Comparison of ENCODE assay signal across 14 mouse cellular contexts in genomic region chr5:25165102-25165788, GRCm38 (mm10). TPM values are rescaled to one million over a fixed set of nuclear protein-coding genes. Genes with fewer than 3 reads are reported as not detected.
DNase-seq lines count a peak whose midpoint lies in the region; ATAC-seq and TF ChIP-seq lines count a peak whose summit lies in the region.
"Had no signal": no experiment of that assay in that cellular context is flagged by ENCODE, and none has a peak within 500 bp of the region (broad histone marks: within the 10 kb centered on the region; RNA-seq: fewer than 3 reads in every experiment).

No protein-coding gene starts in this region.

- H3K9me3 ChIP-seq in intestine, postnatal 0 days (ENCODE audit: control insufficient read depth) = no peaks in the 10 kb centered on the region
- no peaks in the 10 kb centered on the region for H3K9me3 ChIP-seq in intestine, embryonic 16.5 days (ENCODE audit: control insufficient read depth, low read length)
- no peaks in the 10 kb centered on the region for H3K9me3 ChIP-seq in lung, embryonic 14.5 days (ENCODE audit: low read depth, low read length)
- H3K9me3 ChIP-seq: limb, embryonic 12.5 days had no signal

- no peaks in the 10 kb centered on the region for H3K36me3 ChIP-seq in intestine, postnatal 0 days (ENCODE audit: control insufficient read depth, insufficient read depth)
- no peaks in the 10 kb centered on the region for H3K36me3 ChIP-seq in intestine, embryonic 16.5 days (ENCODE audit: control insufficient read depth, insufficient read depth, low read length)
- no peaks in the 10 kb centered on the region for H3K36me3 ChIP-seq in lung, embryonic 14.5 days (ENCODE audit: insufficient read depth)
- H3K36me3 ChIP-seq: limb, embryonic 12.5 days had no signal

- no peak overlapping the region for H3K9ac ChIP-seq in intestine, postnatal 0 days (ENCODE audit: low read depth, low read length)
- no peak overlapping the region for H3K9ac ChIP-seq in intestine, embryonic 16.5 days (ENCODE audit: low read depth, low read length)
- H3K9ac ChIP-seq in lung, embryonic 14.5 days = no peak overlapping the region
- H3K9ac ChIP-seq: limb, embryonic 12.5 days had no signal

- H3K4me1 ChIP-seq in intestine, postnatal 0 days (replicated peaks; ENCODE audit: control insufficient read depth, insufficient read depth, low read length) = no peaks in the 10 kb centered on the region
- H3K4me1 ChIP-seq in intestine, embryonic 16.5 days (ENCODE audit: control insufficient read depth, insufficient read depth, low read length) = no peaks in the 10 kb centered on the region
- no peaks in the 10 kb centered on the region for H3K4me1 ChIP-seq in lung, embryonic 14.5 days (ENCODE audit: insufficient read depth)
- H3K4me1 ChIP-seq: limb, embryonic 12.5 days had no signal

- H3K4me2 ChIP-seq in intestine, postnatal 0 days (replicated peaks; ENCODE audit: low read depth) = no peak overlapping the region
- no peak overlapping the region for H3K4me2 ChIP-seq in intestine, embryonic 16.5 days (ENCODE audit: low read depth, low read length)
- H3K4me2 ChIP-seq in lung, embryonic 14.5 days = no peak overlapping the region
- H3K4me2 ChIP-seq: limb, embryonic 12.5 days had no signal

- no peak overlapping the region for H3K4me3 ChIP-seq in intestine, postnatal 0 days (ENCODE audit: low read depth, low read length)
- no peak overlapping the region for H3K4me3 ChIP-seq in intestine, embryonic 16.5 days (ENCODE audit: low read length)
- no peak overlapping the region for H3K4me3 ChIP-seq in lung, embryonic 14.5 days (ENCODE audit: low read depth, low read length)
- H3K4me3 ChIP-seq: limb, embryonic 12.5 days had no signal

- WGBS in intestine, postnatal 0 days = 80% methylated on average over 4 of the region's 4 CpGs
- WGBS in intestine, embryonic 16.5 days = 74% methylated on average over 4 of the region's 4 CpGs
- WGBS in lung, embryonic 14.5 days = 75% methylated on average over 4 of the region's 4 CpGs

- TF ChIP-seq CTCF in intestine, postnatal 0 days (IDR thresholded peaks at IDR 0.05; ENCODE audit: low read depth) = peak; percentile 46; the same call in 1 of the 2 replicates
- TF ChIP-seq CTCF in lung, embryonic 14.5 days (IDR thresholded peaks at IDR 0.05; ENCODE audit: low read depth) = 0 out of 2 replicates have a peak, but pooled peaks have one; percentile 11

- peak; percentile 3 for DNase-seq in CD4-positive, CD25-positive, alpha-beta regulatory T cell, adult 2 months (ENCODE audit: low read depth, low spot score)
- DNase-seq in lung, embryonic 14.5 days = no peak
- DNase-seq in lung, postnatal 14 days = no peak
- DNase-seq in testis, postnatal 14 days (ENCODE audit: low spot score) = no peak
- DNase-seq: adrenal gland, adult 8-10 months; gastrocnemius, postnatal 10 days had no signal

- no peaks in the 10 kb centered on the region for H3K27me3 ChIP-seq in intestine, postnatal 0 days (replicated peaks; ENCODE audit: control insufficient read depth, insufficient read depth, low read length)
- no peaks in the 10 kb centered on the region for H3K27me3 ChIP-seq in intestine, embryonic 16.5 days (replicated peaks; ENCODE audit: control insufficient read depth, insufficient read depth, low read length)
- no peaks in the 10 kb centered on the region for H3K27me3 ChIP-seq in lung, embryonic 14.5 days (ENCODE audit: insufficient read depth, low read length)
- H3K27me3 ChIP-seq: limb, embryonic 12.5 days had no signal

- ATAC-seq in CD4-positive, CD25-positive, alpha-beta regulatory T cell, adult 4 months = no peak
- no peak for ATAC-seq in intestine, postnatal 0 days
- ATAC-seq in intestine, embryonic 16.5 days = no peak
- ATAC-seq in lung, embryonic 14.5 days (ENCODE audit: insufficient read depth) = no peak
- peak; percentile 38; the same call in 1 of the 2 replicates for ATAC-seq in granulocyte monocyte progenitor cell, adult 5-6 weeks (replicated peaks; ENCODE audit: poor library complexity, severe bottlenecking)

- no peak overlapping the region for H3K27ac ChIP-seq in intestine, postnatal 0 days (ENCODE audit: low read depth, low read length)
- no peak overlapping the region for H3K27ac ChIP-seq in intestine, embryonic 16.5 days (ENCODE audit: low read length)
- no peak overlapping the region for H3K27ac ChIP-seq in lung, embryonic 14.5 days (ENCODE audit: low read depth)
- H3K27ac ChIP-seq: limb, embryonic 12.5 days had no signal

RNA-seq across cellular contexts. Expression of gene Galntl5, which starts 16.0 kb away (rescaled TPM):
- not detected for polyA plus RNA-seq in CD4-positive, CD25-positive, alpha-beta regulatory T cell, adult 4 months (2017; shearing (Covaris generic))
- polyA plus RNA-seq in intestine, postnatal 0 days (2015; fragmentation: Nextera tagmentation; extraction: Ambion mirVana) = not detected in 2 replicates
- not detected in 2 replicates for polyA plus RNA-seq in intestine, embryonic 16.5 days (2015; fragmentation: Nextera tagmentation; extraction: Ambion mirVana)
- polyA plus RNA-seq in lung, embryonic 14.5 days (2014; fragmentation: Nextera tagmentation; extraction: Ambion mirVana) = not detected in 2 replicates
- not detected in 2 replicates for total RNA-seq in granulocyte monocyte progenitor cell, adult 5-6 weeks (2014; fragmentation: Nextera tagmentation)
- total RNA-seq in granulocyte monocyte progenitor cell, adult 5-6 weeks (2017) = not detected in 2 replicates
- total RNA-seq: adrenal gland, adult 8-10 months; gastrocnemius, postnatal 10 days had no signal
- polyA plus RNA-seq: heart, embryonic 16.5 days; limb, embryonic 12.5 days; small intestine, adult 2 months had no signal

RNA-seq across cellular contexts. Expression of gene Galnt11, which starts 56.5 kb away (rescaled TPM):
- polyA plus RNA-seq in CD4-positive, CD25-positive, alpha-beta regulatory T cell, adult 4 months (2017; shearing (Covaris generic)) = 1 to 10 TPM; 6.8 to 7.0 TPM
- polyA plus RNA-seq in intestine, postnatal 0 days (2015; fragmentation: Nextera tagmentation; extraction: Ambion mirVana) = 19.6 and 23.0 TPM in 2 replicates
- 31.1 and 32.0 TPM in 2 replicates for polyA plus RNA-seq in intestine, embryonic 16.5 days (2015; fragmentation: Nextera tagmentation; extraction: Ambion mirVana)
- polyA plus RNA-seq in lung, embryonic 14.5 days (2014; fragmentation: Nextera tagmentation; extraction: Ambion mirVana) = 36.2 and 37.5 TPM in 2 replicates
- 33.2 and 36.8 TPM in 2 replicates for total RNA-seq in granulocyte monocyte progenitor cell, adult 5-6 weeks (2014; fragmentation: Nextera tagmentation)
- 18.2 and 19.3 TPM in 2 replicates for total RNA-seq in granulocyte monocyte progenitor cell, adult 5-6 weeks (2017)

RNA-seq across cellular contexts. Expression of gene E130116L18Rik, which starts 57.7 kb away (rescaled TPM):
- not detected for polyA plus RNA-seq in CD4-positive, CD25-positive, alpha-beta regulatory T cell, adult 4 months (2017; shearing (Covaris generic))
- polyA plus RNA-seq in intestine, postnatal 0 days (2015; fragmentation: Nextera tagmentation; extraction: Ambion mirVana) = 1.4 and 2.0 TPM in 2 replicates
- not detected in 2 replicates for polyA plus RNA-seq in intestine, embryonic 16.5 days (2015; fragmentation: Nextera tagmentation; extraction: Ambion mirVana)
- not detected in 2 replicates for polyA plus RNA-seq in lung, embryonic 14.5 days (2014; fragmentation: Nextera tagmentation; extraction: Ambion mirVana)
- total RNA-seq in granulocyte monocyte progenitor cell, adult 5-6 weeks (2014; fragmentation: Nextera tagmentation) = not detected in 2 replicates
- total RNA-seq in granulocyte monocyte progenitor cell, adult 5-6 weeks (2017) = not detected in 2 replicates
- total RNA-seq: adrenal gland, adult 8-10 months; gastrocnemius, postnatal 10 days had no signal
- polyA plus RNA-seq: heart, embryonic 16.5 days; limb, embryonic 12.5 days; small intestine, adult 2 months; testis, adult 2 months had no signal
